Mouse (Mus musculus) cerebellum, adult 9-11 months (tissue): ENCODE data around the gene Nr1i2.
"Not testable (repeated sequence)": the region's sequence is repeated elsewhere in the genome, so short reads cannot be mapped to it uniquely, and the experiment has no call there.

ENCODE experiments used
- DNase-seq: peaks from one replicate; pipeline ENCODE4 v3.0.0; 2022

Nr1i2 gene

DNA sequence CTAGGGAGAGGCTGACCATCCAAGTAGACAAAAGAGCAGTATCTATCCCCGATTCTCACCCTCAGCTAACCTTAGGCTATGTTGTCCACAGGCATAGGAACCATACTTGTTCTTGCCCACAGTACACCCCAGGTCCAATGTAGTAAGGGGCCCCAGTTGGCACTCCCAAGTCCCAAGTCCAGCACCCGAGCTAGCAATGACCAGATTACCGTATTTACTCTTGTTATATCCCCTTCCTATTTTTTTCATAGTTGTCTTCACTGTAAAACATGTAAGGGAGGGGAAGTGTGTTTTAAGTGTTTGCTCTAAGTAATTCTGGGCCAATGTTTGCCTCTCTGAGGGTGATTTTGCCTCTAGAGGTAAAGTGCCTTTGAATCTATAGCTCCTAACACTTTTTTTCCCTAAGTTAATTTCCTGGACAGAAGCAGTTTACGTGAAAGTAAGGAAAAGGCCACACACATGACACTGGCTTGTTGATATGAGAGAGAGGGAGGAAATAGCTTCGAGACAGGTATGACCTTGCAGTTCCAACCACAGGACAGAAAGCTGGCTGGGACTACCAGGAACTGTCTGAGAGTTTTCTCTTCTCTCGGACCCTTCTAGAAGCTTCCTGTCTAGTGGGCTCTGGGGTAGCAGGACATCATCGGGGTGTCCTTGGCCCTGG is at the start of gene Nr1i2:
Nr1i2 (minus strand) TSS at position 140 of the 664 bp plus-strand sequence.
- no peak for DNase-seq

DNA sequence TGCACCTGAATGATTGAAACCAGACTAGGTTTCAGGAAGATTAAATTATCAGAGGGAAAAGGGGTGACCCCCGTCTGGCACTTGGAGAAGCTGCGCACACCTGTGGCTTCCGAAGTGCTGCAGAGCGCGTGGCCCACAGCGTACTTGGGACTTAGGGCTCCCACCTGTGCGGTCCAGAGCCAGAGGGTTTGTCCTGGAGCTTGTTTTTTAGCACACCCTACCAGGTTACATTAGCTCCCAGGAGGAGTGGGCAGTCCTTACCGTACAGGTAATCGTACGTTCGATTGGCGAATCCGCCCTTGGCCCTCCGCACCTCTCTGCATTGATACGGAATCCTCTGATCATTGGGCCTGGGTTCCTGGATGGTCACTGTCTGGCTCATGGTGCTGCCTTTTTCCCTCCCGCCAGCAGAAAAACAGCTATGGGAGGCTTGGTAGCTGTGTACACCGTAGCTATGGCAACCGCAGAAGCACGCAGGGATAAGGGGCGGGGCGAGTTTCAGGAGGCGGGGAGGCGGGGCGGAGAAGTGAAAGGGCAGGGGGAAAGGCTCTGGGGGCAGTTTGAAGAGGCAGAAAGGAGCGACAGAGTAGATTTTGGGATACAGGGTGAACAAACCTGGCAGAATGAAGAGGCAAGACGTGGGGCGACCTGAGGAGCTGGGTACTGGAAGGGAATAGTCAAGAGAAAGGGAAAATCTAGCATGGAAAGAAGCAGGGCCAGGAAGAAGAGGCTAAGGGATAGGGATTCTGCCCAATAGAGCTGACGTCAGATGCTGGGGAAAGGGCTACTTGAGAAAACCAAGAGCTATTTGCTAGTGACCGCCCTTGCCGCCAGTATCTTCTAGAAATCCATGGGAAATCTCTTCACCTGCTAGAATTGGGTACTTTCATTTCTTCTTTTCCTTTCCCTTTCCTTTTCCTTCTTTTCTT is 47.0 kb upstream of the Nr1i2 start, which contains the start of gene Maats1:
Maats1 (minus strand) TSS at position 748 of the 929 bp plus-strand sequence.
- peak; percentile 60 for DNase-seq

DNA sequence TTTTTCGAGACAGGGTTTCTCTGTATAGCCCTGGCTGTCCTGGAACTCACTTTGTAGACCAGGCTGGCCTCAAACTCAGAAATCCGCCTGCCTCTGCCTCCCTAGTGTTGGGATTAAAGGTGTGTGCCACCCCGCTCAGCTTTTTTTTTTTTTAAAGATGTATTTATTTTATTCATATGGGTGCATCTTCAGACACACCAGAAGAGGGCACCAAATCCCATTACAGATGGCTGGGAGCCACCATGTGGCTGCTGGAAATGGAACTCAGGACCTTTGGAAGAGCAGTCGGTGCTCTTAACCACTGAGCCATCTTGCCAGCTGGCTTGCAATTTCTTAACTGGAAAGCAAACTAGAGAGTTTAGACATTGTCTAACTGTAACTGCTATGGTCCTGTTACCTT is 43.5 kb upstream of the Nr1i2 start:
- DNase-seq, result not testable (repeated sequence)

DNA sequence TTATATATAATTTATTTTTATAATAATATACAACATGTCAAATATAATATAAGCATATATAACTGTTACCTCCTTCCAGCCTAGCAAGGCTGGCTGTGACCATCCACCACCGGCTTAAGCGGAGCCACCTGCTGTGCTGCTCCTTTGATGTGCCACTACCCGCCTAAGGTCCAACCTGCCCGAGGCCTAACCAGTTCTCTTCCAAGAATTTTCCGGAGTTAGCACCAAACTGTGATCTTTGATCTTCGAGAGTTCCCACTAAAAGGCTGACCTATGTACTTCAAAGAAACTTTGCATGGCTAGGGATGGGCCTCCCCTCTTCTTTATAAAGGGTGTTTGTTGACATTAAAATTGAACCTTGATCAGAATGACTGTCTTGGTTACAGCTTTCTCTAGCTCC is 39.8 kb upstream of the Nr1i2 start:
- no peak for DNase-seq

DNA sequence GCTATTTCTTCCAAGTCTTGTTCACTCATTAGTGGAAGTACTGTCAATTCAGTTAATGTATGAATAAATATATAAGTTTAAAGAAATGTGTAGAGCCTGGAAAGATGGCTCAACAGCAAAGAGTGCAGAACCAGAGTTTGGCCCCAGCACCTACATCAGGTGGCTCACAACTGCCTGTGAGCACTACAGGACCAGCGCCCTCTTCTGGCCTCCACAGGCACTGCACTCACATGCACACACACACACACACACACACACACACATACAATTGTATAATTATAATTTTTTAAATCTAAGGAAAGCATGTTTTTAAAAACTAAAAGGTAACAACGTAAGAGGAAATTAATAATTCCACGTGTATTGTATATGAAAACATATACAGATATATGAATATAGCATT is 34.7 kb upstream of the Nr1i2 start:
- no peak for DNase-seq

DNA sequence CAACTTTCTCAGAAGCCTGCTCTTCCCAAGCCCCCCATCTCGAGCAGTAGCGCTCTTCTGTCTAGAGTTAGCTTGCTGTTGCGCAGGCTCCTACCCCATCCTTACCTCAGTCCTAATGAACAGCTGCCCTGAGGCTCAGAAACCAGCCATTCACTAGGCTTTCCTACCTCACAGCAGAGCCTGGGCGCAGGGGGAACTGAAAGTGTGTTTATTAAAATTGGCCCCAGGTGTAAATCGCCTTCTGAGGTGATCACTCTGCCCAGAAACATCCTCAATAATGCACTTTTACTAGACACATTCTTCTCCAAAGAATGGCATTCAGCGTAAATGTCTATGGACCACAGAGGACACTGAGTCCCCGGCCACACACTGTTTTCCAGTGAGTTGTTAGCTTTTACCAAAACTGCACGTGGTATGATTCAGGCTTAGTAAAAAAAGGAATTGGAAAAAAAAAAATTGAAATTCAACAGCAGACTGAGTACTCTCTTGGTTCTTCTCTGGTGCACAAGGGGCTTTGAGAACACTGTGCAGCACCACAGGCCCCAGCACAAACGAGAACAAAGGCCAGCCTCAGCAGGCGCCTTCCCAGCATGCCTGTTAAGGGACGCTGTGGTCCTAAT is 32.3 kb upstream of the Nr1i2 start:
- DNase-seq, result no peak

DNA sequence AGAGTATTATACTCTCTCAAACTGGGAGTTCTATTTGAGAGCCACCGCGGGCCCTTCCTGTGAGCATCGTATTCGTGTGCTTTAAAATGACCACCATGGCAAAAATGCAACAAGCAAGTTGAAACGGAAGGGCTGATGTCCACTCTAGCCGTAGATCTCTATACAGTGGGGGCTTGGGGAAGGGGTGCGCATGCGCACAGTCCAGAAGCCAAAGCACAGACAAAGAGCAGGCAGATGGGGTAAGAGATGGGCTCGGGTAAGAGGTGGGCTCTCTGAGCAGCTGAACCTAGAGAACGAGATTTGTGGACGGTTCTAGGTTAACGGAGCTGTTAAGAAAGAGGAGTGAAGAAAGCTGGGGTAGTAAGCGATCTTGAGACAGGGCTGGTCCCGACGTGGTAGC is 29.7 kb upstream of the Nr1i2 start:
- no peak for DNase-seq

DNA sequence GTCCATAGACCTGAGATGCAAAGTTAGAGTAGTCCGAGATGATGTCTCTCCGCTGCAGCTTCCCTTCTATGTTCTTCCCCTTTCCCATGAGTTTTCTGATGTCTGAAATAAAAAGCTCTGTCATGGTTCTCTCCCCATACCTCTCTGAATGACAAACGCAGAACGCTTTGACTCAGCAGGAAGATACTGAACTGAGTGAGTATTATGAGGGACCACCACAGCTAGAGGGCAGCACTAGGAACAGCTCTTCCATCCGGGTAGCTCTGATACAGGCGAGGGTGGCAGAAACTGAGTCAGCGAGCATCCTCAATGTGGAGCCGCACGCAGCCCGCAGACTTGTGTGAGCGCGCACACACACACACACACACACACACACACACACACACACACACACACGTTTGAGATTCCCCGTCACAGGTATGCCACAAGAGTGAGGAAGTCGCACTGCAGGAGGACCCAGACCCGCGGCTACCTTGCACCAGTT is 26.9 kb upstream of the Nr1i2 start:
- DNase-seq, result peak; percentile 42

DNA sequence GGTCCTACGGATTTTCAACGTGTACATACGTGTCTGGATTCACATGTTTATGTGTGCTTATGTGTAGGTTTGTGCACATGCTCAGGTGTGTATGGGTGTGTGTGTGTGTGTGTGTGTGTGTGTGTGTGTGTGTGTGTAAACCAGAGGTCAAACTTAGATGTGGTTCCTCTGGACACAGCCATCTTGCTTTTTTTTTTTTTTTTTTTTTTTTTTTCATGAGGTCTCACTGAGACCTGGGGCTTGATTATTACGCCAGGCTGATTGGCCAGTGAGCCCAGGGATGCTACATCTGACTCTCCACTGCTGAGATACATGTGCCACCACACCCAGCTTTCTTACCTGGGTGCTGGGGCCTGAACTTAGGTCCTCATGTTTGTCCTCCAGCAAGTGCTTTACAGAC is 24.5 kb upstream of the Nr1i2 start:
- DNase-seq, result no peak

DNA sequence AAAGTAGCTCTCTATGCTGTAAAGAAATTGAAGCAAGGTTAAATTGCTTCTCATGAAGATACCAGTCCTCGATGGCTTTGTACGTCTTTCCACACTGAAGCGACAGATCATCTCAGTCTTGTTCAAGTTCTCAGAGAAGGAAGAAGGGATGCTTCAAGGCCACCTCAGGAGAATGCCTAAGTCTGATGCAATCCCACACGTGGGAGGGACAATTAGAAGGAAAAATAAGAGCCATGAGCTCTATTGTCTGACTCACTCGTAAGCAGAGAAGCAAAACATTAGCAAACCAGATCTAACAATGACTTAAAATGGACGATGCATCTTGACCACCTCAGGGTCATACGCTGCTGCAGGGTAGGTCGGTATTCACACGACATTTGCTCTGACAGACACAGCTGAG is 23.9 kb upstream of the Nr1i2 start:
- no peak for DNase-seq

DNA sequence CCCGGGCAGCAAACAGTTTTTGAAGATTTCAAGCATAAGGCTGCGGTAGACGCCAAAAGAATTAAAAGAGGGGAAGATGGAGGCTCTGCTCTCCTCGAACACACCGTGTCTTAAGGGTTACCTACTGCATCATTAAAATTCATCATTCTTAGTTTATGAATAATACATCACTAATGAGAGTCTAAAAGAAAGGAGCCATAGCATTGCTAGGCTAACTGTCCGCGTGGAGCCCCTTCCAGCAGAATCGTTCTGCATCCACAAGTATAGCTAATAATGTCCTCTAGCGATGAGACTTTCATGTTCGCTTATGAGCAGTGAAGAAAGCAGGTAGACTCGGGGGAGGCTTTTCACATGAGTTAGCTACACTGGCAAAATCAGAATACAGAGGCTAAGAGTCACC is 13.6 kb upstream of the Nr1i2 start:
- DNase-seq, result no peak

DNA sequence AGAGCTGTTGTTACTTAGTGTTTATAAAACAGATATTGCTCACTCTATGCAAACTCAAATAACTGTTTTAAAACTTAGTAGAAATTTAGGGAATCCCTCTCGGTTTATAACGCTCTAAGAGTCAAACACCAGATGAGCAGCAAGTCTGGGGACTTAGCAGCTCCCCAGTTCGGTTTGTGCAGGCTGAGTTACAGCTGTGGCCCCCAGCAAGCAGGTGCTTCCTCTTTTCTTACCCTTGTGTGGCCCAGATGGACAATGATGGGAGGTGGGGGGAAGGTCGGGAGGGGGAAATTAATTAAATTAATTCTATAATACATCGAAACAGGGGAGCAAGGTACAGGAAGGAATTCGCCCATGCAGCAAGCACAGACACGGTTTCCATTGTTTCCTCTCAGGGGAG is 13.0 kb upstream of the Nr1i2 start:
- DNase-seq, result no peak

DNA sequence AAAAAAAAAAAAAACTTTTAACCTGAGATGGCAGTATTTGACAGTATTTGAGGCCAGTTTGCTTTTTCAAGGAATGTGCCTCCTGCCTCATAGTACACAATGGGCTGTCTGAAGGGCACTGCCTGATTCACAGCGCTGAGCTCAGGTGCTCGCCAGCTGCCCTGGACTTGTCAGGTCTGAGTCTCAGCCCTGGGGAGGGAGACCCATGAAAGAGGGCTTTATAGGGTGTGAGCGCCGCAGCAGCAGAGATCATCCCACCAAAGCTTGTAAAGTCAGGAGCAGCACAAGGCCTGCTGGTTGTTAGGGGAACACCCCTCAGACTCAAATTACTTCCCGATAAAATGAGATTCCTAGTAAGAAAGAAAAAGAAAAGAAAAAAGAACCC is 12.6 kb upstream of the Nr1i2 start:
- no peak for DNase-seq

DNA sequence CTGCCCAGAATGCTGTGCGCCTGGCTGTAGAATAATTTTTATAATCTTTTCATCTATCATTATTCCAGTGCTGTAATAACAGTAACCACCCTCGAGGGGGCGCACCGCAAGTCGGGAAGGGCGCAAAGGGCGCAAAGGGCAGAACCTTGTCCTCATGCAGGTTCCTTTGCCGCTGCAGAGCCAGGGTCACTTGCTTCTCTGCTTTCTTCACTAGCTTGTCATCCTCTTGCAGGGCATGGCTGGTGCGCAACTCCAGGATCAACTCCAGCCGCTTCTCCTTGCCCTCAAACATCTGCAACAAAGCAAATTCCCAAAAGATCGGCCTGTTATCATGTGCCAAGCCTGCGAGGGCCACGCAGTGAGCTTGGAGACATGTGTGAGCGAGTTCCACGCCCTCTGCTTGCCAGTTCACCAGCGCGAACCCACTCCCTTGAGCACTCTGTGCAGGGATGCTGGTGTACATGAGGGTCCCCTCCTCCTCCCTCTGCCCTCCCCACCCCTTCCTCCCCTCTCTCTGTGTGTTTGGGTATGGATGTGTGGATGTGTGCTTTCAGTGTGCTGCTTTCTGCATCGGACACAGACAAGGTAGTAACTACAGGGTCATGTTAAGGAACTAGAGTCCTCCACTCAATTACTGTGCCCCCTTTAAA is 12.1 kb upstream of the Nr1i2 start:
- DNase-seq, result no peak

DNA sequence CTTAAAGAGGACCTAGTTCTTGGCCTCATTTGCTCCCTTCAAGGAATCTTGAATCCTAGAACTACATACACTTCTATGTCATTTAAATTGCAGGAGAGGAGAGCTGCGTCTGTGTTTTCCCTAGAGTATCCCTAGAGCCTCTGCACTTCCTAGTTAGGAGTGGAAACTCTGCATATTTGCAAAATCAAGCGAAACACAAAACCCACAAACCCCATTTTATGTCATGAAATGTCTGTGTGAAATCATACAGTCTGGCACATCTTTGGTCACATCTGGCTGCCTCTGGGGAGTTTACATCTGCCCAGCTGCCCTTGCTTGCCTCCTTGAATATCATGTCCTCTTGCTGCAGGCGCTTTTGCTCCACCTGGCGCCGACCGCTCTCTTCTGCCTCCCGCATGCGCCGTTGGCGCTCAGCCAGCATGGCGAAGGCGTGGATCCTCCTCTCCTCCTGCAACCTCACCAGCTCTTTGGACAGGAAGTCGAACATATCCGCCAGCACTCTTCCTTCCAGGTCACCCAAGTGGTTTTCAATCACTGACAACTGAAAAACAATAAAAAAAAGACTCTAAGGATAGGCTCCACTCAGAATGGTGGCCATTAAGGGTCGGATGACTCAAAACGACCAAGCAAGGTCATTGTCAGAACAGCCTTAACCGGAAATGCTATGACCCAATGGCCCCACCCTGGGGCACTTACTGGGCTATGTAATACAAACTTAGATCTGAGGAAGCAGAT is 10.0 kb upstream of the Nr1i2 start:
- DNase-seq, result peak; percentile 12

DNA sequence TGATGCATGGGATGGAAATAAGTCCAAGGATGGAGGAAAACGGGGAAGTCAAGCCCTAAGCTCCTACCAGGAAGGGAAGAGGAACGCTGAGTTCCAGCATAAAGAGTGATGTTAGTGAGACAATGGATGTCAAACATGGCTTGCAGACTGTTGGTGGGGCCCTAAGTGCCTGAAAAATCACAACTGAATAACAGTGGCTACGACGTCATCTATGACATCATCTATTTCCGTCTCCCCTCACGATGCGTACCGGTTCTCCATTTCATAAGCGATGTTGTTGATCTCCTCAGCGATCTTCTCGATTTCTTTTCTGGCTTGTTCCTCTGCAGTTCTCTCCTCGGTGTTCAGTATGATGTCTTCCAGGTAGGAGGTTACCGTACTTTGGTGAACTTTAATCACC is 7.7 kb upstream of the Nr1i2 start:
- no peak for DNase-seq

DNA sequence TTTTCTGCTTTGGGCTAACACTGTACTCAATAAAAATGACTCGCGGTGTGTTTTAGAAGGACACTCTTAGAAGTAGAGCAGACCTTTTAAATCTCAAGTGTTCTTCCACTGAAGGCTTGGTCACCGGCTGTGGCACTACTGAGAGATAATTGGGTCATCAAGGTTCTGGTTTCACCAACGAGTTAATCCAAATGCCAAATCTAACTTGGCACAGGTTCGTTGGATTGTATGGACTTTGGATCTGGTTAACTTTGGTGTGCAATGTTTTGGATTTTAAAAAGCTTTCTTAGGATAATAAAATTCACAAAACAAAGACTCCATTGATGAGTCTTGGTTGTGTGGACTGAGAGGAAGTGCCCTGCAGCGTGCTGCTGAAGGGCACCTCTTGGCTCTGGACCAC is 3.8 kb upstream of the Nr1i2 start:
- DNase-seq, result no peak

DNA sequence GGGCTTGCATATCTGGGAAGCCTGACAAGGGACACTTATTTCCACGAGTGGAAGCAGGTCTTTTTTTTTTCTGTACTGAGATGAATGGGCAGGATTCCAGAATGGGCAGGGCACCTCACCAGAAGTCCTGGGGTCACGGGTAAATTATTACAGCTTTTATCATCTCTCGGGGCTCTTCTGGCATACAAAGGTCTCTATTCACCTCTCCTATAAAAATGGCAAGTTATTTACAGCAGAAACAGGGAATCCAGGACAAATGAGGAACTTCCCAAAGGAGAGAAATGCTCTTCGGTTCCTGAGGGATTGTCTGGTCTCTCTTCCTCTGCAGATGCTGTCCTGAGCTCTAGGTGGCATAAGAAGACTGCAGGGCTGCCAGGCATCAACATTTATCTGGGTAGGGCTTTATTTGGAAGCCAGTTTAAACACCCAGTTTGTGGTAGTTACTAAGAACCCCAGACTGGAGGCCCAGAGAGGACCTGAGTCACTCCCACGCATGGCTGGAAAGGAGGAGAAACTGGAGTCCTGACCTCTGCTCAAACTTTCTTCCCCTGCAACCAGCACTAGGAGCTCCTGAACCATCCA is 816 bp upstream of the Nr1i2 start:
- DNase-seq, result no peak

DNA sequence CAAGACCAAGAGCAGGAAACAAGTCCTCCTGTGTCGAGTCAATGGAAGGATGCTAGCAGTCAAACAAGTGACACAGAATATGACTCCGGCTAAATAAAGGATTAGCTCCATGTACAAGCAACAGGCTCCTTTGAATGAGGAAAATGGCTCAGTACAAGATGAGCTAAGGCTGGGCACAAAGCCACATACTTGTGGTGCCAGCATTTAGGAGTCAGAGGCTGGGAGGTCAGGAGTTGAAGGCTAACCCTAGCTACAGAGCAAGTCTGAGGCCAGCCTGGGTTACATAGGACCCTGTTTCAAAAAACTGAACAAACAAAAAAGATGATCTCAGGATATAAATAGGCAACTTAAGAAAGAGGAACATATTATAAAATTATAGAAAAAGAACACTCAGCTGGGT is 4.5 kb downstream of the Nr1i2 start:
- no peak for DNase-seq

DNA sequence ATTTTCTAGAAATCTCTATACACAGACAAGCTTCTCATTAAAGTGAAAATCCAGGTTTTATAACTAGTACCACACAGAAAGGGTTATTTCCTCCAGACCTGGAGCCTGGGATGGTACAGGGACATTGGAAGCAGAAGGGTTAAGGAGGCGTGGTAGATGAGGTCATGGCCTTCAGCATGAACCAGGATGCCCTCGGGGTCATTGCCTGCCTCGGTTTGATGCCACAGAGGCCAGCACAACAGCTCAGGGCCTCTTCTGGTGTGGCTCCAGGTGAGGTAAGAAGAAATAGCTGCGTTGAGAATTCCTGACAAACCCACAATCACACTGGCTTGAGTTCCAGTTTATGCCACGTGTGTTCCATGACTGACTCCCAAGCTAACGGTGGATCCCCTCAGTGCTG is 5.8 kb downstream of the Nr1i2 start:
- no peak for DNase-seq

DNA sequence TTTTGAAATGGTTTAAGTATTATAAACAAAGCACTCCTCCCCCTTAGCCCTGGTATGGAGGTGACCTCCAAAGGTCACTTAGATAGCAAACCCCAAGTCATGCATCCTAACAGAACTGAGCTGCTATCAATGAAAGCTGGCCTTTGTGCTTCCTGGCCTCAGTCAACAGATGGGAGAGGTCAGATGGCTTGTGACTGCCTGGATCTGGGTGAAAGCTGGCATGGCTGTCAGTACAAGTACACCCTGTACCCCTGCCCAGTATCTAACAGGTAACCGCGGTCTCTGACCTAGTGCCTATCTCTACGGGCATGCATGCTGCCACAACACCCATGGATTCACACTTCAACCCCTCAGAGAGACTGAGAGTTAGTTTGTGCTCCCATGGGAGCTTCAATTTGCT is 6.9 kb downstream of the Nr1i2 start:
- no peak for DNase-seq

DNA sequence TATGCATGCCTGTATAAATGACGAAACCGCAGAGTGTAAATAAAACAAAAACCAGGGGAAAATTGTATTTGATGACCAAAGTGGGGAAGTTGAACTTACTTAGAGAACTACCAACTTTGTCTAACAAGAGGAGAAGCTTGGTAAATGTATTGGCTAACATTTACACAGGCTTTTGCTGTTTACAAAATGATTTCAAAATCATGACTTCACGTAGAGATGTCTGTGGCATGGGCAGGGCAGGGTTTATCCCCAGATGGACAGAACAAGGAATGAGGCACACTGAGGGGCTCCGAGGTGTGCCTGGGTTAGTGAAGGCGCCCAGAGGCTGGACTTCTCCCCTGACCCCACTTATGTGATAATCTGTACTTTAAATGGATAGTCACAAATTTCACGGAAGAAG is 7.3 kb downstream of the Nr1i2 start:
- DNase-seq, result no peak
